Mouse (Mus musculus): ENCODE results near the gene Ankrd13d. TPM values are rescaled to one million over a fixed set of nuclear protein-coding genes. Genes with fewer than 3 reads are reported as not detected.

Gene Ankrd13d
- total and polyA plus RNA-seq, 3 experiments, result 0.96 to 2.6 TPM; not detected in 1

GRCm38 (mm10) chr19:4302936-4303639 is 20.2 kb upstream of the Ankrd13d start:
- Histone ChIP-seq H3K27me3 (ENCODE audit: control insufficient read depth in 1 of 2, insufficient read depth in 2 of 2, low read length in 2 of 2) (no peaks in the 10 kb centered on the region), H3K9me3 (replicated peaks; ENCODE audit: insufficient read depth, low read length) (no peaks in the 10 kb centered on the region), H3K9ac (ENCODE audit: control insufficient read depth, low read depth, low read length, poor library complexity, severe bottlenecking) (peak overlapping the region; percentile 49), H3K27ac (ENCODE audit: control insufficient read depth, low read depth, low read length) (peak overlapping the region; percentile 67), H3K4me3 (ENCODE audit: control insufficient read depth in 1 of 2, insufficient read depth in 1 of 2, low read depth in 2 of 2, low read length in 2 of 2) (no peak overlapping the region; a peak in 1 of 4 replicates), H3K79me2 (ENCODE audit: control insufficient read depth, insufficient read depth, low read length, poor library complexity) (peaks cover 65% of the 10 kb centered on the region), H3K36me3 (ENCODE audit: control insufficient read depth in 1 of 2, insufficient read depth in 2 of 2, low read length in 2 of 2) (peaks cover 0 to 48% of the 10 kb centered on the region in 2 experiments; a peak in 2 of 4 replicates), H3K4me1 (ENCODE audit: control insufficient read depth in 1 of 2, insufficient read depth in 2 of 2, low read length in 2 of 2) (peaks cover 20 to 66% of the 10 kb centered on the region in 2 experiments)
- no peak for DNase-seq (ENCODE audit: low read depth, low spot score)
- no peak for TF ChIP-seq JUND (IDR thresholded peaks at IDR 0.05; ENCODE audit: low read depth, low read length)
- no peak for TF ChIP-seq RCOR1 (IDR thresholded peaks at IDR 0.05; ENCODE audit: low read depth, low read length)
- 0 out of 4 replicates have a peak, but pooled peaks of 1 of the 2 experiments have one; percentile 33 for TF ChIP-seq POLR2A (IDR thresholded peaks at IDR 0.05; ENCODE audit: control insufficient read depth in 1 of 2, insufficient read depth in 1 of 2, low read depth in 1 of 2, low read length in 2 of 2, poor library complexity in 1 of 2)
- TF ChIP-seq ZMIZ1 (IDR thresholded peaks at IDR 0.05; ENCODE audit: low read depth, low read length), result 0 out of 2 replicates have a peak, but pooled peaks have one; percentile 23

GRCm38 (mm10) chr19:4301735-4302651 is 19.1 kb upstream of the Ankrd13d start:
- 0 out of 2 replicates have a peak, but pooled peaks have one; percentile 77 for TF ChIP-seq UBTF (IDR thresholded peaks at IDR 0.05; ENCODE audit: borderline replicate concordance, insufficient read depth, low read depth, low read length)
- no peak for TF ChIP-seq ZNF384 (IDR thresholded peaks at IDR 0.05; ENCODE audit: low read depth, low read length)
- TF ChIP-seq ETS1 (IDR thresholded peaks at IDR 0.05; ENCODE audit: low read depth, low read length), result peak; percentile 51; the same call in 1 of the 2 replicates
- TF ChIP-seq ELF1 (IDR thresholded peaks at IDR 0.05; ENCODE audit: low read depth, low read length), result peak; percentile 80
- TF ChIP-seq MYC (IDR thresholded peaks at IDR 0.05; ENCODE audit: low read depth, low read length), result 0 out of 2 replicates have a peak, but pooled peaks have one; percentile 43
- no peak for TF ChIP-seq USF1 (IDR thresholded peaks at IDR 0.05; ENCODE audit: low read depth, low read length)
- TF ChIP-seq TAL1 (IDR thresholded peaks at IDR 0.05; ENCODE audit: low read length), result peak; percentile 31; the same call in 1 of the 2 replicates
- TF ChIP-seq CHD2 (IDR thresholded peaks at IDR 0.05; ENCODE audit: low read length), result peak; percentile 36; the same call in 1 of the 2 replicates
- peak; percentile 51; the same call in 1 of the 2 replicates for TF ChIP-seq MXI1 (IDR thresholded peaks at IDR 0.05; ENCODE audit: low read depth, low read length)
- TF ChIP-seq POLR2A (IDR thresholded peaks at IDR 0.05; ENCODE audit: control insufficient read depth in 1 of 2, insufficient read depth in 1 of 2, low read depth in 1 of 2, low read length in 2 of 2, poor library complexity in 1 of 2), result peak in 1 of 2 experiments; percentile 54; a peak in 1 of 4 replicates
- TF ChIP-seq ZKSCAN1 (IDR thresholded peaks at IDR 0.05; ENCODE audit: low read depth, low read length), result no peak
- peak; percentile 56; the same call in 1 of the 2 replicates for TF ChIP-seq TBP (IDR thresholded peaks at IDR 0.05; ENCODE audit: low read depth, low read length)
- TF ChIP-seq EP300 (IDR thresholded peaks at IDR 0.05; ENCODE audit: low read depth in 1 of 2, low read length in 2 of 2), result peak; percentile 38 to 62; a peak in 3 of 4 replicates
- TF ChIP-seq TCF12 (IDR thresholded peaks at IDR 0.05; ENCODE audit: low read depth, low read length), result peak; percentile 40; the same call in 1 of the 2 replicates
- TF ChIP-seq SIN3A (IDR thresholded peaks at IDR 0.05; ENCODE audit: low read length), result peak; percentile 80; the same call in 1 of the 2 replicates
- peak; percentile 90; the same call in 1 of the 2 replicates for TF ChIP-seq MAZ (IDR thresholded peaks at IDR 0.05; ENCODE audit: low read depth, low read length)
- TF ChIP-seq HCFC1 (IDR thresholded peaks at IDR 0.05; ENCODE audit: low read depth, low read length), result peak; percentile 56; the same call in 1 of the 2 replicates
- no peak for TF ChIP-seq MAX (IDR thresholded peaks at IDR 0.05; ENCODE audit: low read length)
- Histone ChIP-seq H3K36me3 (ENCODE audit: control insufficient read depth in 1 of 2, insufficient read depth in 2 of 2, low read length in 2 of 2) (peaks cover 0 to 48% of the 10 kb centered on the region in 2 experiments; a peak in 2 of 4 replicates), H3K9ac (ENCODE audit: control insufficient read depth, low read depth, low read length, poor library complexity, severe bottlenecking) (peak overlapping the region; percentile 49), H3K9me3 (replicated peaks; ENCODE audit: insufficient read depth, low read length) (no peaks in the 10 kb centered on the region), H3K4me1 (ENCODE audit: control insufficient read depth in 1 of 2, insufficient read depth in 2 of 2, low read length in 2 of 2) (peaks cover 20 to 69% of the 10 kb centered on the region in 2 experiments), H3K27me3 (ENCODE audit: control insufficient read depth in 1 of 2, insufficient read depth in 2 of 2, low read length in 2 of 2) (no peaks in the 10 kb centered on the region), H3K4me3 (ENCODE audit: control insufficient read depth in 1 of 2, insufficient read depth in 1 of 2, low read depth in 2 of 2, low read length in 2 of 2) (no peak overlapping the region; a peak in 1 of 4 replicates), H3K27ac (ENCODE audit: control insufficient read depth, low read depth, low read length) (peak overlapping the region; percentile 67), H3K79me2 (ENCODE audit: control insufficient read depth, insufficient read depth, low read length, poor library complexity) (peaks cover 74% of the 10 kb centered on the region)
- DNase-seq (ENCODE audit: low read depth, low spot score), result peak; percentile 75
